Mouse (Mus musculus): ENCODE measurements around the gene Cdc42bpb.

GRCm38 (mm10) chr12:111267673-111268325 lies 109.7 kb downstream of the Cdc42bpb start:
- TF ChIP-seq POLR2A (IDR thresholded peaks at IDR 0.05; ENCODE audit: low read depth, low read length) (no peak; the same call in 1 of the 2 replicates), CTCF (IDR thresholded peaks at IDR 0.05; ENCODE audit: extremely low read depth, insufficient read length, insufficient replicate concordance, low read depth, low read length) (peak; percentile 7; the same call in 1 of the 2 replicates)

Measured in small intestine, adult 2 months (tissue).